Mouse (Mus musculus): ENCODE measurements at regions not wholly inside any gene's neighbourhood (a gene's known extent, or its start where the extent isn't known, plus 50 kb on each side); places are given as distances from the start of the nearest gene placed in this dataset.

GRCm38 (mm10) chr5:111657759-111658429, 75.8 kb upstream of the Gm26897 start:
- TF ChIP-seq POLR2A (IDR thresholded peaks at IDR 0.05; ENCODE audit: low read depth, low read length) (no peak), CTCF (conservative IDR thresholded peaks at IDR 0.05; ENCODE audit: insufficient read depth, insufficient read length, low read depth, low read length) (no peak)
